Mouse (Mus musculus) lung, postnatal 10 days (tissue): ENCODE measurements around the gene Psrc1.
A peak's percentile ranks its signal among the peaks of the same experiment; 100 is the strongest.

ENCODE experiments used
- DNase-seq: peaks from one replicate; pipeline ENCODE4 v3.0.0; 2021

The Psrc1 gene

DNA sequence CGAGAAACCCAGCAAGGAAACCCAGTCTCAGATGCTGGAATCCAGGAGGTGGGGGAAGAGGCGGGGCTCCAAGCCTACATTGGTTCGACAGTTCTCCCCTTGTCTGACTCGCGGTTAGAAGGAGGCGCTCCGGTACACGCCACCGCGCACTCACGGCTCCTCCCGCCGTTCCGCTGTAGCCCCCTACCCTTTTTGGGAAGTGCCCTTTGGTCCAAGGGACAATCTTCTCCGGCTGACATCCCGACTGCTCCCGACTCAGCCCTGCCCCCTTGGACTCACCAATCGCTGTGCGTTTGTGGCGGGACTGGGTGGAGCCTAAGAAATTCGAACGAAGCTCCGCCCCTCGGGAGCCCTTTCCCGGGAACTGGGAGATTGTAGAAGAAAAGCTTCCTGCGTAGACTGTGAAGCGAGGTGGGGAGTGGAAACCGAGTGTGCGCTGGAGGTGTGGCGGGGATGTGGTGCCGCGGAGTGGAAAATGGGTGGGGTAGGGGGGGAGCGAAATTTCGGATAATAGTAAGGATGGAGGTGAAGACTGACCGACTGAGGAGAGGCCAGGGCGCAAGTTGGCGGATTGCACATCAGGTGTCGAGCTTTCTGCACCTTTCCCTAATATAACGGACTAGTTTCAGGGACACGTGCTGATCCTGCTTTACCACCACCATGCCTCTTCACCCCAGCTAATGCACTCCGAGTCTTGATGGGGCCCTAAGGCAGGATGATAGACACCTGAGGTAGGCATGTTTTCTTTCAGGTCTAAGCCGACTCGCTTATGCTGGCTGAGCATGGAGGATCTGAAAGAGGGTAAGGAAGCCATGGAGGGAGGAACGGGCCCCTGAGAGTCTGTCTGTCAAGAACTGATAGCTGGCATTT, at the start of gene Psrc1:
Psrc1 (plus strand) TSS at position 355 of the 870 bp plus-strand sequence.
- DNase-seq = peak; percentile 97

GRCm38 (mm10) chr3:108336878-108337277, 46.8 kb upstream of the Psrc1 start:
- no peak for DNase-seq

- DNase-seq = no peak
Measured at GRCm38 (mm10) chr3:108341040-108341439, 42.6 kb upstream of the Psrc1 start.

DNA sequence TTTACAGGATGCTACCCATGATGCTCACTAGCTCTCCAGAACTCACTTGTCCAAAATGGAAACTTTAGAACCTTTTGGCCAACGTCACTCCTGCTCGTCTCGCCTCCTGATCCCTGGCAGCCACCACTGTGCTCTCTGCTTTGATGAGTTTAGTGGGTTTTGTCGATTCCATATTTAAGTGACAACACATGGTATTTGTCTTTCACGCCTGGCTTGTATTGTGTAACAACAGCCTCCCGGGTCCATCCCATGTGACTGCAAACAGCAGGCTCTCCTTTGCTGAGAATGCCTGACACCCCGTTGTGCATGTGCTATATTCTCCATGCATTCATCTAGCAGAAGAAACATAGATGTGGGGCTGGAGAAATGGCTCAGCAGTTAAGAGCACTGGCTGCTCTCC, 41.5 kb upstream of the Psrc1 start:
- DNase-seq = peak; percentile 79

DNA sequence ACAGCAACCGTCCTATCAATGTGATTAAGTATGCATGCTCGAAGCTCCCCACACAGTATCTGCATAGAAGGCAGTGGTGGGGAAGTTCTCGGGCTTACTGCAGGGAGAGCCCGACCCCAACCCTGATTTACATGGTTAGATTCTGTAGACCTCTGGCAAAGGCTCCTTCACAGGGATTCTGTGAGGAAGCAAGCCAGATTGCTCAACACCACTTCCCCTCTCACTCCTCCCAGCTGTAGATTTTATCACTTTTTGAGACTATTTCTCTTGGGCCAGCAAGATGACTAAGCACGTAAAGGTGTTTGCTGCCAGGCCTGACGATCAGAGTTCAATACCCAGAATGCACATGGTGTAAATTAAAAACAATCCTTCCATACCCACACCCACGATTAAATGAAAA, 37.8 kb upstream of the Psrc1 start:
- DNase-seq = no peak

GRCm38 (mm10) chr3:108348376-108348775, 35.3 kb upstream of the Psrc1 start:
- DNase-seq = no peak

GRCm38 (mm10) chr3:108355245-108355644, 28.4 kb upstream of the Psrc1 start:
- DNase-seq = no peak

DNA sequence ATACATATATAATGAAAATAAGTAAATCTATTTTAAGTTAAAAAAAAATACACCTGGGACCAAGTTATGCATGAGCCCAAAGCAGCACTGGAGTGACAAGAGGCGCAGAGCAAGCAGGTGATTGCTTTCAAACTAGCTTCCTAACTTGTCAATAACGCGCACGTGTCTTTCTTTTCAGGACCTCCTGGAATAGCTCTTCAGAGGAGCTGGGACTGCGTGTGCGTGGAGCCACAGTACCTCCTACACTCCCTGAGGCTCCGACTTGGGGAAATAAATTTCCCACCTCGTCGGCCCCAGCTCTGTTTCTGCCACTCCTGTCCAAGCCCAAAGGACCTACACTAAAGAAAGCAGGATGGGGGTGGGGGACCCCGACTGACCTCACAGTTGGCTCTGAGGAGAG, 26.6 kb upstream of the Psrc1 start:
- no peak for DNase-seq

DNA sequence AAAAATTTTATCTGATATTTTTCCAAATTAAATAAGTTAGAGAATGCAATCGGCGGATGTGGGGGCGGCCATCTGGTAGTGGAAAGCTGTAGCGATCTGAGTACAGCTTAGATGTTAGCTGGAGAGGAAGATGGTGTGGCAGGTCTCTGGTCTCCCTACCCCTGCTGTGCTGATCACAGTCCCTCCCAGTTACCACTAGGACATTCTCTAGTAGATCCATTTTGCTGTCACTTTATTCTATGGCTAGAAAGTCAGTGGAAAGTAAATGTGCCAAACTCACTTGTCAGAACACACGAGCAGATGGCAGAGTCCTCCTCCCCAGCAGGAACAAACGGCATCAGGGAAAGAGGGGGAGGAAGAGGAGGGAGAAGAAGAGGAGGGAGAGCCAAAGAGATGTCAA, 25.2 kb upstream of the Psrc1 start:
- no peak for DNase-seq

DNA sequence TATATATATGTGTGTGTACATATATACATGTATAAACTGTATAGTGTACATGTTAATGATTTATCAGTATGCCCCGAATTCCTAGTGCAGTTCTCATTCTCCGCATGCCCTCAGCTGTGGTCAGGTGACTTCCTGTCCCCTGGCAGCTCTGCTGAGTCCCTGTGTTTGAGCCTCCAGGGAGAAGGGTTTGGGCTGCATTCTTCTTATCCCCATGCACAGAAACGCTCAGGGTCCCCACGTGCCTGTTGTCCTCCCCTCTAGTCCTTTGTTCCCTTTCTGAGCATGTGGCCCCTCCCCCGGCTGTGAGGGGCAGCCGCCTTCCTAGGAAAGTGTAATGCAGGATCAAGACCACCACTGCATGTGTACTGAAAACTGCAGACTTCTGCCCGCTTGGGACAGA, 22.7 kb upstream of the Psrc1 start:
- DNase-seq = no peak

DNA sequence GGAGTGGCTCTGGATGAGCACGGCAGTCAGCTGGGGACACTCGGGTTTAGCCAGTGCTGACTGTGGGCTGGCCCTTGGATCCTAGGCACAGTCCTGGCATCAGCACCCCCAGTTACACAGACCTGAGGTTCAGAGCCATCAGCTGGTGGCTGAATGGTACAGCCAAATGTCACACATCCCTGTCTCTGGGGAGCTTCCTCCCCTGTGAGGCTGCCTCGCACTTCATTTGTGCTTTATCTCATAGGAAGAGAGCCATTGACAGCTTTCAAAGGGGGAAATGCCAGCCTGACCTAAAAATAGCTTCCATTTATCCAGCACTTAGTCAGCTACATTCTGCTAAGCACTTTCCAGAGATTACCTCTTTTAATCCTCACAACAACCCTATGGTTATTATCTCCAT, 20.0 kb upstream of the Psrc1 start:
- DNase-seq = peak; percentile 19

GRCm38 (mm10) chr3:108364270-108364995, 19.2 kb upstream of the Psrc1 start, which contains the start of gene Mybphl:
Gene Mybphl, plus strand, starts transcription at chr3:108364911.
- DNase-seq = no peak

DNA sequence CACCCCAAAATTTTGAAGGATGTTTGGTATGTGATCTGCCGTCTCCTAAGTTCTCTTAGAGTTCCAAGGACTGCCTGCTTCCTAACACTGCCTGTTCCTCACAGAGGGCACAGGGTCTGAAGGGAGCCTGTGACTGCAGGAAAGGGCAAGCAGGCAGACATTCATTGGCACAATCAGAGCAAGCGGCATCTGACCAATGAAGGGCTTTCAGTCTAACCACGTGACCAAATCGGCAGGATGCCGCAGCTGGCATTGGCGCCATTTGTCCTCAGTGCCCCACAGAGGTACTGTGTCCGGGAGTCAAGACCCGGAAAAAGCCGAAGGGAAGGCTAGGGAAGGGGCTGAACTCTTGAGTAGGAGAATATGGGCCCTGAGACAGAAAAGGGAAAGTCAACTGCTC, 16.5 kb upstream of the Psrc1 start:
- peak; percentile 29 for DNase-seq

DNA sequence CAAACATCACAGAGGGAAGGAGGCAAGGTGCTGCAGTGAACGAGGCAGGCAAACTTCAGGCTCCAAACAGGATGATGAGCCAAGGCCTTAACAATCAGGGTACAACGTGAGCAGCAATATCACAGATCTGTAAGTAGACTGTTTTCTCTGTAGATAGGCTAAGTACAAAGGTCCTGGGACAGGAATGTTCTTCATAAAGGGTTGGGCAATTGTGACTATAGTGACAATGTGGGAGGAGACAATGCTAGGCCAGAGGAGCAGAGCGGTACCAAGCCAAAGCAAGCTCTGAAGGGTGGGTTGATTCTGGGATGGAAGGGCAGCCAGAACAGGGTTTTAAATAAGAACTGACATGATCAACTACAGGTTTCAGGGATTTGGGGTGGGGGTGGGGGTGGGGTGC, 15.8 kb upstream of the Psrc1 start:
- DNase-seq = no peak

- no peak for DNase-seq
Measured at GRCm38 (mm10) chr3:108368721-108369120, 14.9 kb upstream of the Psrc1 start.

GRCm38 (mm10) chr3:108372274-108372673, 11.4 kb upstream of the Psrc1 start:
- DNase-seq = peak; percentile 66

- DNase-seq = no peak
Measured at GRCm38 (mm10) chr3:108372691-108373090, 10.9 kb upstream of the Psrc1 start.

- no peak for DNase-seq
Measured at GRCm38 (mm10) chr3:108378875-108379663, 4.6 kb upstream of the Psrc1 start.

DNA sequence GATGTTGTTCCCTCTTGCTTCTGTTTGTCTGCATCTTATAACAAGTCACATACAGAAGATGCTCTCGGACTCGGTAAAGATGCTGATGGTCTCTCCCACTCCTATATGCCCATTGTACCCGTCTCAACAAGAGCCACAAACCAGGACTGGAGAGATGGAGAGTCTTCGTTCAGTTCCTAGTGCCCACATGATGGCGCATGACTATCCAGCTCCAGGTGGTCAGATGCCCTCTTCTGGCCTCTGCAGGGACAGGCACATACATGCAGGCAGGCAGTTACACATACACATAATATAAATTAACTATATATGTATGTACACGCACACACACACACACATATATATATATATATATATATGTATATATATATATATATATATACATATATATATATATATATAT, 2.9 kb upstream of the Psrc1 start:
- DNase-seq = no peak

GRCm38 (mm10) chr3:108381945-108382875, 1.4 kb upstream of the Psrc1 start:
- no peak for DNase-seq

DNA sequence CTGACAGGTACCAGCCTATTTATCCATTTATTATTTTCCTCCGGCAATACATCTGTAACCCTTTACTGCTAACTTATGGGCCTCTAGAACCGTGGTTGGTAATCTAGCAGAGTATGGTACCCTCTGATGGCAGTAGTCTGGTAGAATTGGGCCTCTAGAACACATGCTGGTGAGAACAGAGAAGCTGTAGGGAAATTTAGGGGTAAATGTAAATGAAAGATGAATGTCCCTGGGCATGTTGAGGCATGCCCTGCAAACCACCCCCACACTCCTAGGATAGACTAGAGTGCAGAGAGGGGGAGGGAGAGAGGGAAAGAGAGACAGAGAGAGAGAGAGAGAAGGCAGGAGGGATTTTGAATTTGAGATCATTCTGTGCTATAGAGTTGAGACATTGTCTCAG, 786 bp downstream of the Psrc1 start:
- DNase-seq = no peak

GRCm38 (mm10) chr3:108386186-108386585, 2.5 kb downstream of the Psrc1 start:
- DNase-seq = no peak
